ENCODE assay signal across 8 mouse cellular contexts in genomic region chr7:143294690-143295355, GRCm38 (mm10).
DNase-seq lines count a peak whose midpoint lies in the region; ATAC-seq and TF ChIP-seq lines count a peak whose summit lies in the region.

No protein-coding gene starts in this region.

- whole genome bisulfite sequencing in hindbrain, embryonic 11.5 days: 49% methylated on average over 20 of the region's 20 CpGs
- WGBS in midbrain, embryonic 14.5 days: 47% methylated on average over 20 of the region's 20 CpGs

- H3K4me2 ChIP-seq in hindbrain, embryonic 11.5 days (replicated peaks; ENCODE audit: low read depth, low read length): peak overlapping the region; percentile 28
- peak overlapping the region; percentile 58 for H3K4me2 ChIP-seq in midbrain, embryonic 14.5 days (ENCODE audit: low read length)

- no peak for TF ChIP-seq POLR2A in bone marrow macrophage, adult 2 months (IDR thresholded peaks at IDR 0.05; ENCODE audit: borderline replicate concordance, low read depth, low read length)

- no peaks in the 10 kb centered on the region for H3K27me3 ChIP-seq in hindbrain, embryonic 11.5 days (ENCODE audit: control insufficient read depth, insufficient read depth, low read length)
- H3K27me3 ChIP-seq in midbrain, embryonic 14.5 days (ENCODE audit: control insufficient read depth, insufficient read depth, low read length): no peaks in the 10 kb centered on the region

- no peaks in the 10 kb centered on the region for H3K36me3 ChIP-seq in hindbrain, embryonic 11.5 days (ENCODE audit: control insufficient read depth, insufficient read depth, low read length)
- no peaks in the 10 kb centered on the region for H3K36me3 ChIP-seq in midbrain, embryonic 14.5 days (ENCODE audit: control insufficient read depth, insufficient read depth, low read length)

- DNase-seq in layer of hippocampus, adult 11-12 months (ENCODE audit: low spot score): peak; percentile 4
- no peak for DNase-seq in layer of hippocampus, adult 9-10 months (ENCODE audit: low spot score)
- peak; percentile 24 for DNase-seq in hindbrain, embryonic 11.5 days (ENCODE audit: low spot score)
- DNase-seq in midbrain, embryonic 14.5 days: peak; percentile 46
- no peak for DNase-seq in adrenal gland, adult 18-20 months (ENCODE audit: low spot score in 2 of 2)
- no peak for DNase-seq in lung, postnatal 36 days

- TF ChIP-seq CTCF in bone marrow macrophage, adult 2 months (IDR thresholded peaks at IDR 0.05; ENCODE audit: low read depth, low read length): no peak

- H3K27ac ChIP-seq in bone marrow macrophage, adult 2 months (ENCODE audit: insufficient read depth, low read depth, low read length): peak overlapping the region; percentile 63
- H3K27ac ChIP-seq in hindbrain, embryonic 11.5 days (ENCODE audit: low read depth, low read length): 0 out of 2 replicates have a peak overlapping the region, but pooled peaks have one; percentile 37
- peak overlapping the region; percentile 77 for H3K27ac ChIP-seq in midbrain, embryonic 14.5 days (replicated peaks; ENCODE audit: low read depth, low read length)

- H3K9me3 ChIP-seq in hindbrain, embryonic 11.5 days (ENCODE audit: control insufficient read depth, low read length): no peaks in the 10 kb centered on the region
- H3K9me3 ChIP-seq in midbrain, embryonic 14.5 days (ENCODE audit: control insufficient read depth, low read length): no peaks in the 10 kb centered on the region

- H3K9ac ChIP-seq in hindbrain, embryonic 11.5 days (ENCODE audit: low read depth, low read length): peak overlapping the region; percentile 67
- H3K9ac ChIP-seq in midbrain, embryonic 14.5 days (replicated peaks; ENCODE audit: low read length): peak overlapping the region; percentile 68

- no peak for ATAC-seq in hindbrain, embryonic 11.5 days (ENCODE audit: low FRiP score)
- ATAC-seq in midbrain, embryonic 14.5 days (ENCODE audit: low FRiP score, low TSS enrichment): no peak
- no peak for ATAC-seq in monocyte, adult 5-6 weeks (replicated peaks; ENCODE audit: insufficient number of reproducible peaks, low FRiP score, low TSS enrichment, poor library complexity, severe bottlenecking)

- H3K4me3 ChIP-seq in bone marrow macrophage, adult 2 months (ENCODE audit: insufficient read depth, low read length): peak overlapping the region; percentile 67
- H3K4me3 ChIP-seq in hindbrain, embryonic 11.5 days (ENCODE audit: low read depth, low read length): peak overlapping the region; percentile 57
- peak overlapping the region; percentile 56 for H3K4me3 ChIP-seq in midbrain, embryonic 14.5 days (replicated peaks; ENCODE audit: low read depth, low read length)

- peaks cover 13% of the 10 kb centered on the region for H3K4me1 ChIP-seq in bone marrow macrophage, adult 2 months (ENCODE audit: control insufficient read depth, insufficient read depth, low read length)
- H3K4me1 ChIP-seq in hindbrain, embryonic 11.5 days (replicated peaks; ENCODE audit: control insufficient read depth, insufficient read depth, low read length): no peaks in the 10 kb centered on the region
- H3K4me1 ChIP-seq in midbrain, embryonic 14.5 days (ENCODE audit: control insufficient read depth, insufficient read depth, low read length): peaks cover 13% of the 10 kb centered on the region

Comparison
In these comparisons a context has a peak if more than half of its experiments do, and no peak if none do; other contexts are left out.
1. DNase-seq: peak in layer of hippocampus, adult 11-12 months (single experiment), hindbrain, embryonic 11.5 days (single experiment) and midbrain, embryonic 14.5 days (single experiment); none in layer of hippocampus, adult 9-10 months (single experiment), adrenal gland, adult 18-20 months (0 of 2) and lung, postnatal 36 days (single experiment).
2. Peak in every context shown above with its lines, with median percentiles within 50 percentile points of each other: H3K27ac ChIP-seq and H3K4me3 ChIP-seq.